Mouse (Mus musculus) lung, adult 2 months (tissue): ENCODE results near the gene Dynlrb1.

Experiments used
- CTCF ChIP-seq: fragments of 200-500 bp; IDR thresholded peaks from 2 replicates; pipeline ENCODE4 v1.5.1; 2011; ENCODE audit warnings: mild to moderate bottlenecking, low read length, control low read depth; ENCODE audit not compliant: insufficient read depth
- POLR2A ChIP-seq: fragments of 200-500 bp; IDR thresholded peaks from 2 replicates; pipeline ENCODE4 v1.6.1; 2011; ENCODE audit warnings: low read depth, mild to moderate bottlenecking, control low read depth, low read length, borderline replicate concordance; ENCODE audit errors: extremely low read depth

- TF ChIP-seq CTCF, result no peak
- no peak for TF ChIP-seq POLR2A
Observed at GRCm38 (mm10) chr2:155293946-155294345, 57.6 kb downstream of the Dynlrb1 start.
